Mouse (Mus musculus) 3134 (cell line): ENCODE results near the gene Atp8a1.

Source experiments
- DNase-seq: peaks from one replicate; pipeline ENCODE4 v3.0.0-alpha.2; 2011; ENCODE audit warnings: low spot score; ENCODE audit not compliant: insufficient read length; ENCODE audit errors: extremely low read depth

Atp8a1 gene

DNA sequence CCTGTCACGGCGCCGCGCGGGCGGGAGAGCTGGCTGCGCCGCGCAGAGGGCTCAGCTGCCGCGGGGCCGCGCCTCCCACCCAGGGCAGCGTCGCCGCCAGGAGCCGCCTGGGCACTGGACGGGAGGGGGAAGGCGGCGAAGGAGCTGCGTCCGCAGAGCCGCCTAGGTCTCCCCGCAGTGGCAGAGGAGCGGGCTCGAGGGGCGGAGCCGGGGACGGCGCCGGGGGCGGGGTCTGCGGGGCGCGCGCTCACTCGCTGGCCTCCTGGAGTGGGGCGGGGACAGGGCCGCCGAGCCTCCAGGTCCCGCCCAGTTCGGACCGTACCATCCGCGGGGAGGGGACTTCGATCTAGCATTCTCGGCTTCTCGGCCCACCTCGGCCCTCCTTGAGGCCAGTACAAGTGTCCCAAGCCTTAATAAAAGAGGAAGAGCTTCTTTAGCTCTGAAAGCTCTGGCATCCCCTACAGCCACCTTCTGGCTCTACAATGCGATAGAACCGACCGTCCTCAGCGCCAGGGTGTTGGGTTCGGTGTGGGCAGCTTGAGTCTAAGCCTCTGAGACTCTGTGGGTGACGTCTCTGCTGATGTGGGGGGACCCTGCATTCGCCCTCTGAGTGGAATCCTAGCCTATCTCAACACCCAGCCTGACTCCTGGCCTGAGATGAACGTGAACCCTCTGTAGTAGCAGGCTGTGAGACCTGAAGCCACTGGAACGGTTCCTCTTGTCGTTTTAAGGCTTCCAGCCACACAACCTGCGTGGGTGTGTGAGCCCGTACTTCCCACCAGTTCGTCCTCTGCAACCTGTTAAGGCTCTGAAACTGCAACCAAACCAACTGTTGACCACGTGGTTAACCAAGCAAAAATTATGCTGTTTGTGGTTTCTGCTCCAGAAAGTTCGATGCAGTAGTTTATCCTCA is at the start of gene Atp8a1:
Atp8a1 (minus strand) TSS at position 182 of the 913 bp plus-strand sequence.
- DNase-seq, result peak; percentile 91

DNA sequence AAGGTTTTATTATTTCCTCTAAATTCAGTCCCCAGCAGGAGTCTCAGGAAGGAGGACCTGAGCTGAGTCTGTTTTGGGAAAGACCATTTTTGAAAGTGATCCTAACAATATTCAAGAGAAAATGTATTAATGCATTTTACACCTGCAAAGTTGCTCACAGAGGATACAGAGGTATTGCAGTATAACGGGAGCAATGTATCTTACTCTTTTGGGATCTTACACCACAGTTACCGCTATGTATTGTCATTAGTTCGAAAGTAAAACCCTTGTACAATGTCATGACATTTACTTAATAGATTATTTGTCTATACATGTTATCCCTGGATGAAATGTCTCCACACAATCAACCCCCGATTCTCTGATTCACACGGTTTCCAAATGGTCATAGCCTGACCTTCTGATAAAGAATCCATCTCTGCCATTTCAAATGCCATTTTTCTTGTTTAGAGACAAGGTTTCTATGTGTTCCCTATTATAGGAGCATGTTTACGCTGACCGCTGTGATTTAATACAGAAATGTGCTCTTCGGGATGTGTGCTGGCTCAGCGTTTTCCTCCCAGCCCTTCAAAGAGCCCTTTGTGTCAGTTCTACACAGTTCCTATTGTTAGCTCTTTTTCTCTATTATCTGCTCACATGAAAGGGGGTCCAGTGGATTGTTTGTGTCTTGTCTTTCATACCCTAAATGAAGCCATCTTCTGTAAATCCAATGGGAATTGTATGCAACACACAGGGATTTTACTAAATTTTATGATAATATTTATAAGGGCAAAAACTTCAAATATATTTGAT is 37.4 kb upstream of the Atp8a1 start:
- DNase-seq, result no peak

DNA sequence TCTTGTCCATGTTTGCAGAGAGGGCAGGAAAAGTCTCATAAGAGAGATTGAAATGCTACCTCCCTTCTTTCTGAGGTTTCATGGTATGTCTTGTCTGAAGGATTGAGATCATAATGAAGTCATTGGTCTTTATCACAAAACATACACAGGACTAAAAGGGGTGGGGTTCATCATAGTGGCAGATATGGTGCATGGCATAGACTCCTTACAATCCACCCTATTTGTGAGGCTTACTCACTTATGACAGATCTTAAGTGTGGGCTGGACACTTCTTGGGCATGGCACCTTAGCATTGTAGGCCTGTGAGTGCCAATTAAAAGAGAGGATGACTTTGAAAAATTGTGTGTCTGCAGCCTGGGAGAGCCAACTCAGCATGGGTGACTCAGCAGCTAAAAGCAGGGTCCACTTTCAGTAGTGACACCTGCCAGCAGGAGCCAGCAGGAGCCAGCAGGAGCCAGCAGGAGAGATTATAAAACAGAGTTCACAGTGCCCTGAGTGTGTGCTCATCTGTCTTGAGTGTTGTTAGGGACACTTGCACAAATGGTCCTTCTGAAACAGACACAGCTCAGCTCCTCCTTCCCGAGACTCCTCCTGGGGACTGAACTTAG is 36.4 kb upstream of the Atp8a1 start:
- no peak for DNase-seq

DNA sequence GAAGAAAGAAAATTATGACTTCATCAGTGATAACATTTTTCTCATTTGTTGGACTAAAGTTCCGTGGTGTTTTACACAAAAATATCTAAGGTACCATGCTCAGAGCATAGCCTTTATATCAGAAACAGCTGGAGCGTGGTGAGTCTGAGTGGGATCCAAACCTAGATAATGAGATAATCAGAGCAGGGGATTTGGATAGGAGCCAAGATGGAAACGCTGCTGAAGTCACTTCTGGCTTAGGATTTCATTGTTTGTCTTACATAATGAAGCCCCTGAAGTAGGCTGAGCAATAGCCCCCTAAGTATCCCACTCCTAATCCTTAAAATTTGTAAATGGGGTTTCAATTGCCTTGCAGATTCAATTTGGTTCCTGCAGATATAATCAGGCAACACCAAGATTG is 24.2 kb upstream of the Atp8a1 start:
- no peak for DNase-seq

DNA sequence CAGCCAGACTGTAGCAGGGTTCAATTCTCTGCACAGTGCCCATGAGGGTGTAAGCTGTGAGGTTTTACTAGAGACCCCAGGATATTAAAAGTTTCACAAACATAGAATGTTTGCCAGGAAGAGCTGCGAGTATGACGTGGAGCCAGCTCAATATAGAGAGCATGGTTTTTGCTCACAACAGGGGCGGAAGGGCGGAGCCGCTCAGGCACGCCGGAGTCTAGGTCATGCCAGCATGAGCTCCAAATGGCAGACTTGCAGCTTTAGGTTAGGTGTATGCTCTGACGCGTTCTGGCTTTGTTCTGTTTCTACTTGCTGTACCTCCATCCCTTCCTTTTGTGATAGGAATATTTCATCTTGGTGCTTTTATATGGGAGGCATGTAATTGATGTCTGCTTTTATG is 19.0 kb upstream of the Atp8a1 start:
- DNase-seq, result no peak

DNA sequence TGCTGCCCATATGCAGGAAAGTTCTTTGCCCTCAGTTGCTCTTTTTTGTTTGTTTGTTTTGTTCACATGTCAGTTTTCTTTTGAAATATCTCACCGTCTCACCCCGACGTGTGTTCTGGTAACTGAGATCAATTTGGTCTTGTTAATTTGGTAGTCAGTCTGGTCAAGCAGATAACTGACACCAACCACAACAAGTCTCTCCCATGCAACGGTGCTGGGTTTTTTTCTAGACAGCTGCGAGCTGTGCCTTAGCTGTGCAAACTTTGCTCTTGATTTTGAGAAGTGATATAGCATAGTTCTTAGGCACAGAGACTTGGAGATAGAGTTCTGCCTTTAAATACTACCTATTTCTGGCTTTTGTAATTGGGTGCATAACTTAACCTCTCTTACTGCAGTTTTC is 18.4 kb upstream of the Atp8a1 start:
- DNase-seq, result no peak

DNA sequence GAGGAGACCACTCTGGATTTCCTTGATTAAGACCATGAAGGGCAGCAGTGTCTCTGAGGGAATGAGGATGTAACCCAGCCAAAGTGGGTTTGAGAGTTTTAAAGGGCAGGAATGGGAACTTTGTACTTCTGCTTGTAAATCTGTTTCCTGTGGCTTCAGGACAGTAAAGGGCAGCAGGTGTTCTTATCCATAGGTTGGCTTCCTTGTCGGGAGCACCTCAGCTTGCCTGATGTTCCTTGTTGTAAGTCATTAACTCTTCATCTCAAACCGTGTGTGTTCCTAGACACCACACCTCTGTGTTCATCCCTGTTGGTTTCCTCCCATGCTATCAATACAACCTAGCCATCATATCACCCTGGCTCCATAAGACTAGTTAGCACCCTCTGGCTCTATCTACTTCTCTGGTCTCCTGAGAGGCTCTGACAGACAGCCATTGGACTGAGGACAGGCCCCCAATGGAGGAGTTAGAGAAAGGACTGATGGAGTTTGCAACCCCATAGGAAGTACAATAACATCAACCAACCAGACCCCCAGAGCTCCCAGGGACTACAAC is 17.4 kb upstream of the Atp8a1 start:
- DNase-seq, result no peak

DNA sequence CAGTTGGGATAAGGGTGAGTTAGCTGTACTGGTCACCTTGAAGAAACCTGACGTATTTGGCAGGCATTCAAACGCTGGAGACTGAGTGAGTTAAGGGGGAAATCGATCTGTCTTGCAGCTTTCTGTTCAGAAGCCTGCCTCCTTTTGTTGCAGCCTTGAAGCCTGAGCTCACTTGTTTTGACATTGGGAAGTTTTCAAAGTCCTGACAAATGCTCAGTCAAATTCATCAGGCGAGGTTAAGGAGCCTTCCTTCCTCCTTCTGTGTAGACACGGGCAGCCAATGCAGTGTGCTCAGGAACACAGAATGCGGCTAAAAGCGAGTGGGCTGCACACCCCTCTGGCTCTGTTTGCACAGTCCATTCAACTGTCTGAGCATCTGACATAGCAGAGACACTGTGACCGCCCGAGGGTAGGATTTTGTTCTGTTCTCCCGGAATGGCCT is 16.7 kb upstream of the Atp8a1 start:
- no peak for DNase-seq

DNA sequence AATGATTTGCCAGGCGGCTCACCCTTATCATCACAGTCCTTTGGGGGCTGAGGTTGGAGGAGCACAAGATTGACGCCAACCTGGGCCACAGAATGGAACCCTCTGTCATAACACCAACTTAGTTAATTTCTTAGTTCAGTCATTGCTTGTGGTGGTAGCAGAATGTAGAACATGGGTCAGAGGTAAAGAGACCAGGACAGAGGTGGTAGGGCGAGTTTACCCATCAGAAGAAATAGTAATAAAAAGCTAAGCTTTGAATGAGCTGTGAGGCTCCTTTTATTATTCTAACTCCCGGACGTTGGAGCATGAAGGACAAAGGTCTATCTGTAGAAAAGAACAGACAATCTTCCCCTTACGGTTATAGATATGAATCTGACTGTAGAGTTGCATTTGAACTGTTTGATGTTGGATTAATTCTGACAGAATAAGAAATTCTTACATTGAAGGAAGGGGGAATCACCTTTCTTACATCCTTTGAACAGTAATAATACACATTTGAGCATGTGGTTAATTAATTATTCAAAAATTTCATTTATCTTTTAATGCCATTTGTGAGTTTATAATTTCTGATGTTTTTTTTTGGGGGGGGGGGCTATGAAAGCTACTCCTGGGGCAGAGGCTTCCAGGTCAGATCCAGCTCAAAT is 7.9 kb upstream of the Atp8a1 start:
- DNase-seq, result no peak

DNA sequence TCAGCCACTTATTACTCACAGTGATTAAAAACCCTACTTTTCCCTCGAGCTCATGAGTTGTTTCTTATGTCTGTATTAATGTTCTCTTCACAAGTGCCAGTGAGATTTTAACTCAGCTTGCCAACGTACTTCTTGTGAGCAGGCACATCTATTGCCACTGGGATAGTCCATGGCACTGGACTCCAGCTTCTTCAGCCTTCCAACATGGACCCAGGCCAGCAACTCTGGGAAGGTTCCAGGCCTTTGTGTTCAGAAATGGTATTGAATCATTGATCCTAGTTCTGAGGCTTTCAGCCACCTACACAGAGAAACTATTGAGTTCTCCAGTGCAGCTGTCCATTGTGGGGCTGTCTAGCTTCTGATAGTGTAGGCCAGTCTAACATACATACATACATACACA is 5.6 kb upstream of the Atp8a1 start:
- DNase-seq, result no peak

DNA sequence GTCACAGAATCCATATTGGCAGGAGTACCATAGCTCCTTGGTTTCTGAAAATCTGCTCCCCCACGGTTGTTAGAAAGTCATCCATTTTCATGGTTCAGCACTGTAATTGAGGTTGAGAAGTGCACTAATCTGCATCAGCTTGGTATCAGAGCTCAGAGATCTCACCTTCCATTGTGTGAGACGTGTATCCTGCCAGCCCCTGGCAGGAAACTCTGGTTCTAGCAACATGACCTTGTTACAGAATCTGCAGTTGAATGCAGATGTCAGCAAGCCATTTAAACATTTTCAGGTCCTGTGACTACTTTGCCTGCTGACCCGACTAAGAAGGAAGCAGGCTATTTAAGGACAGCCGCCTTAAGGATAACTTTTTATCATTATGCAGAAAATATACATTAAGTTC is 2.2 kb upstream of the Atp8a1 start:
- DNase-seq, result no peak

DNA sequence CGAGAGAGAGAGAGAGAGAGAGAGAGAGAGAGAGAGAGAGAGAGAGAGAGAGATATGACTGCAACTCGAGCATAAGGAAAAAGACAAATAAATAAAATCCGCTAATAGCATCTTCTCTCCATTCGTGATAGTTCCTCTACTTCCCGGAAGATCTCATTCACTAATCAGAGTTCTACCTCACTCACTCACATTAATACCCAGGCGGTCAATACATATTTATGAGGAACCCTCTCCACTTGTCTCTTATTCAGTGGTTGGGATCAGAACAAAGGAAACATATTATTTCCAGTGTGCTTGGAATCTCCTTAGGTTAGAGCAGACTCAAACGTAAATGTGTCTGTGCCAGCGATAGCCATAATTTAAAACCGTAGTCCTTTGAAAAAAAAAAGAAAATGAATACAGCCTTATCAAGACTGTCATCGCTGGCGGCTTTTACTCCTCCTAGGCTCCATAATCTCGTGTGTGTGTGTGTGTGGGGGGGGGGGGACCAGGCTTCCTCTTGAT is 1.3 kb upstream of the Atp8a1 start:
- DNase-seq, result no peak

DNA sequence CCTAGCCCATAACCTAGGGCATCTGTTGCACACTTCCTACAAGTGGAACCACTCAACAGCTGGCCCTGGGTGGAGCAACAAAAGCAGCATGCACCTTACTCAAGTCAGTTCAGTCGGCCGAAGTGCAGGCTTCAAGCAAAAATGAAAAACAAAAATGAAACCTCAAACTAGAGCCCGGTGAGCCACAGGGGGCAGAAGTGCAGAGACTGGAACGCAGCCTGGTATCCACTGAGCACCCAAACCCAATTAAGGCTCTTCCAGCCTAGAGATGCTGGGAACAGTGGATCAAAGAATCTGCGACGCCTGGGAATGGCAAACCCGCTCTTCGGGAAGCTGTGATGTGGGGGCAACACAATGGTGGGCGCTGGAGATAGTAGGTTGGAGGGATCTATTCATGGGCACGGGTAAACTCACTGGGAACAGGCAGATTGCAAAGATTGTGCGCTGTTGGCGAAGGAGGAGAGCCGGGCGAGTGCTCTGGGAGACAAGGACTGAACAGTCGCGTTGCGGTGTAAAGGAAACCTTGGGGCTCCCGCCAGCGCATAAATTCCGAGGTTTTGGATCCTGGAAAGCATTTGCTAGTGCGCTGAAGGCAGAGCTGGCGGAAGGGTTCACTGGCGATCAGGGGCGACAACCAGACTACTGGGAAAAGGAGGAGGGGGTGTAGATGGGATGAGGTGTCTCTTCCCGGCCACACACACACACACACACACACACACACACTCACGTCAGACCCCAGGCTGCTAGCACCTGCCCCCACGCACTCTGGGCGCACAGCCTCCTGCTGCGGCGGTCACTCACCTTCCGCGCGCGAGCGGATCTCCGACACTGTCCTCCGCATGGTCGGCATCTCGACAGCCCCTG is 641 bp downstream of the Atp8a1 start:
- DNase-seq, result peak; percentile 37

DNA sequence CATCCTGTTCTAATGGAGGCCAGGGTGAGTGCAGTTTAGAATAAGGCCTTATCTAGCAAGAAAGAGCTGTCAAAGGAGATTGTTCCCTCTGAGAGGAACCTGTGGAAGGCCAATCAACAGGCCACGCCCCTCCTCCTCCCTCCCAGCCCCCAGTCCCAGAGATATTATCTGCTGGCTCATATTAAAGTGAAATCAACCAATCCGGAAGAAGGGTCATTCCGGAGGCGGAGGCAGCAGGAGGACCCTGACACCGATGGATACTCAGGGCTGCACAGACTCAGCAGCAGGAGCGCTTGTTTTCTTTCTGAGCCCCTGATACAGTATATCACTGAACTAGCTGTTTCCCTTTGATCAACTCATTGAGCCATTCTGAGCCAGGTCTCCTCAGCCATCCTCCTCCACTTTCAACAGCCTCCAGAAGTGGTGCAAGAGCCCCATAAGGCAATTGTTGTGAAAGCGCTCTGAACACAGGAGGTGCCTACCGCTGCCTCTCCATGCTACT is 2.0 kb downstream of the Atp8a1 start:
- DNase-seq, result no peak

DNA sequence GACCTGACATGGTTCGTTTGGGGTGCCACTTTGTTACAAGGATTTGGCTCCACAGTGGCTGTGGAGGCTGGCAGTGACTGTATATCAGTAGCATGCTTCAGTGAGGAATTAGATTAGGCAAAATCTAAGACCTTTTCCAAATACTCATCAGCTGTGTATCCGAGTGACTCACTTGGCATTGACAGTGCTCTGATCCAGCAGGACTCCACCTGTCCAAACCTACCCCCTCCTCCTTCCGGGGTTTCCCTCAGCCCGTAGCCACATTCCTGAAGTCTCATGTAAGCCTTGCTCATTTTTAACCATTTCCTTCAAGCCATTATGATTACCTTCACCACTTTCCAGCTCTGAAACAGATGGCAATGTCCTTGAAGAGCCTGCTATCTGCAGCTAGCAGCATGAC is 3.2 kb downstream of the Atp8a1 start:
- peak; percentile 20 for DNase-seq

DNA sequence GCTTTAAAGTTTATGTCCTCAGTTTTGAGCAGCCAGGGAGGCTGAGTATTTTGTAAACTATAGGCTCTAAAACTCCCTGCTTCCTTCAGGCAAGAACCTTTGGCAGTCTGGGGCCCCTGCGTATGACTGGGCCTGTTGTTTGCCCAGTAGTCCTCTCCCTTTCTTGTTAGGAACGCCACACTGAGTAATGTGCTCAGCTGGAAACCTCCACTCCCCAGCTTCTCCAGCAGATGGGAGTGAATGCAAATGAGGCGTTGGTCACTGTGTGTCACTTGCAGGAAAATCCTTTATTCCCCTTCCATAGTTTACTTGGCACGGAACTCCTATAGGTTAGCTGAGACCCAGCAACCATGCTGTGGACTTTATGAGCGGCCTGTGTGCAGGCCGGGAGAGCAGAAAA is 4.9 kb downstream of the Atp8a1 start:
- DNase-seq, result peak; percentile 18

DNA sequence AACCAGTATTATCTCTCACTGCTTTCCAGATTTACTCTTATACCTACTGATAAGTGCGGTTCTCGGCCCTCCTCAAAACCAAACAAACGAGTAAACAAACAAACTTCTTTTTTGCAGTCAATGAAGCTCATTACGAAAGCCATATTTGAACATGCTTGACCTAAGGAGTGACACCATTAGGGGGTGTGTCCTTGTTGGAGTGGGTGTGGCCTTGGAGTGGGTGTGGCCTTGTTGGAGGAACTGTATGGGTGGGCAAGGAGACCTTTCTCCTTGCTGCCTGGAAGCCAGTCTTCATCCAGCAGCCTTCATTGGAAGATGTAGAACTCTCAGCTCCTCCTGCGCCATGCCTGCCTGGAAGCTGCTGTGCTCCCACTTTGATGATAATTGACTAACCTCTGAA is 13.4 kb downstream of the Atp8a1 start:
- DNase-seq, result no peak

DNA sequence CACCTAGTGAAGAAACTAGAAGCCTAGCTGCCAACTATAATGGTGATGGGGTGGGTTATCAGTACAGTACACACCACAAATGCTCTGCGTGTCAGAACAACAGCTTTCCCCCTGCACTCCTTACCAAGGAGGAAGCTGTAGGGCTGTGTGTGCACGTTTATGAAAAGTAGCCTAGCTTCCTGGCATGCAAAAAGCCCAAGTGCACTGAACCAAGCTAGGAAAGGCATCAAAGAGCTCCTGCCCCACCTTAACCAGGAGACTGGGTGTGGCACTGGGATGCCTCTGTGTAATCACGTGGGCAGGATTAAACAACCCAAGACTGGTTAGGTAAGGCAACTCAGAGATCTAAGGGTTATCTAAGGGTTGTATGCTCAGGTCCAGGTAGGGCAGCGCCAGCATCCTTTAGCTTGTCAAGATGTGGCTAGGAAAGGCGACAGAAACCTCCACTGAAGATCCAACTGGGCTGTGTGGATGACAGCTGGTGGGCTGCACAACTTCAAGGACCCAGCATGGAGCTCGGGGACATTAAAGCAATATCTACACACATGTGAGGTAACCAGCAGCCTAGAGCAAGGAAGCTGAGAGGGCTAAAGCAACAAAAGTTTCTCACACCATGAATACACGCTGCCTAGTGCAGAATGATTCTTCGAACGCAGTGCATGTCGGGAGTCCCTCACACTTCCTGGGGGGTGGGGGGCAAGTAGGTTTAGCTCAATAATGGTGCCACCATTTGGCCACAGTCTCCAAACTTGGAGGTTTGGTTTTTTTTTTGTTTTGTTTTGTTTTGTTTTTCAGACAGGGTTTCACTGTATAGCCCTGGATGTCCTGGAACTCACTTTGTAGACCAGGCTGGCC is 15.7 kb downstream of the Atp8a1 start:
- DNase-seq, result no peak
